Mouse (Mus musculus) limb, embryonic 15.5 days (tissue): ENCODE results near the gene Tmpo. TPM values are rescaled to one million over a fixed set of nuclear protein-coding genes. Genes with fewer than 3 reads are reported as not detected.

Experiments
- ATAC-seq: fragments of 200-750 bp; cut with Nextera tagmentation; 2 replicates; pipeline ENCODE4 v1.8.0; 2017; ENCODE audit warnings: low read depth, moderate TSS enrichment; ENCODE audit not compliant: insufficient number of reproducible peaks, low FRiP score, low TSS enrichment
- H3K27ac ChIP-seq: fragments of 300-500 bp; sonication (generic); 2 replicates; pipeline ENCODE4 v1.5.1; 2015; ENCODE audit warnings: moderate library complexity, mild to moderate bottlenecking, inconsistent platforms
- H3K27me3 ChIP-seq: fragments of 300-500 bp; sonication (generic); 2 replicates; pipeline ENCODE4 v1.6.1; 2015; ENCODE audit warnings: inconsistent platforms
- H3K36me3 ChIP-seq: fragments of 300-500 bp; sonication (generic); 2 replicates; pipeline ENCODE4 v1.6.1; 2015; ENCODE audit warnings: inconsistent platforms
- H3K4me1 ChIP-seq: fragments of 300-500 bp; sonication (generic); 2 replicates; pipeline ENCODE4 v1.6.1; 2015; ENCODE audit warnings: inconsistent platforms
- H3K4me2 ChIP-seq: fragments of 300-500 bp; sonication (generic); 2 replicates; pipeline ENCODE4 v1.6.1; 2015; ENCODE audit warnings: mild to moderate bottlenecking, inconsistent platforms
- H3K4me3 ChIP-seq: fragments of 300-500 bp; sonication (generic); 2 replicates; pipeline ENCODE4 v1.5.1; 2015; ENCODE audit warnings: mild to moderate bottlenecking, inconsistent platforms
- H3K9ac ChIP-seq: fragments of 300-500 bp; sonication (generic); 2 replicates; pipeline ENCODE4 v1.6.1; 2015; ENCODE audit warnings: inconsistent platforms
- H3K9me3 ChIP-seq: fragments of 300-500 bp; sonication (generic); 2 replicates; pipeline ENCODE4 v1.6.1; 2016; ENCODE audit warnings: inconsistent platforms
- WGBS: fragments of 180-500 bp; shearing (Covaris S2); methylation state at CpG from one replicate; pipeline ENCODE4 v1.1.7; 2015; 5-methylcytosine and 5-hydroxymethylcytosine counted together
- polyA plus RNA-seq: library from polyadenylated mRNA; unstranded; fragments of >200 nt; fragmentation: Nextera tagmentation; extraction: Ambion mirVana; gene quantifications from 2 replicates; pipeline ENCODE4 v1.2.1, GENCODE M21; 2015

Tmpo gene
- polyA plus RNA-seq, 1 experiment from 2014 or later: 201 TPM

GRCm38 (mm10) chr10:91182291-91182990 is 1.3 kb upstream of the Tmpo start:
- H3K9me3 ChIP-seq: no peaks in the 10 kb centered on the region
- peak overlapping the region; percentile 40 for H3K4me2 ChIP-seq
- no peak for ATAC-seq
- peaks cover 28% of the 10 kb centered on the region for H3K4me1 ChIP-seq
- H3K27me3 ChIP-seq: no peaks in the 10 kb centered on the region
- 1% methylated on average over 16 of the region's 16 CpGs for WGBS
- peak overlapping the region; percentile 58 for H3K4me3 ChIP-seq
- H3K9ac ChIP-seq: peak overlapping the region; percentile 63
- peak overlapping the region; percentile 100 for H3K27ac ChIP-seq
- H3K36me3 ChIP-seq: no peaks in the 10 kb centered on the region

GRCm38 (mm10) chr10:91181461-91182288 is 560 bp upstream of the Tmpo start:
- under 1% methylated on average over 67 of the region's 69 CpGs for WGBS

DNA sequence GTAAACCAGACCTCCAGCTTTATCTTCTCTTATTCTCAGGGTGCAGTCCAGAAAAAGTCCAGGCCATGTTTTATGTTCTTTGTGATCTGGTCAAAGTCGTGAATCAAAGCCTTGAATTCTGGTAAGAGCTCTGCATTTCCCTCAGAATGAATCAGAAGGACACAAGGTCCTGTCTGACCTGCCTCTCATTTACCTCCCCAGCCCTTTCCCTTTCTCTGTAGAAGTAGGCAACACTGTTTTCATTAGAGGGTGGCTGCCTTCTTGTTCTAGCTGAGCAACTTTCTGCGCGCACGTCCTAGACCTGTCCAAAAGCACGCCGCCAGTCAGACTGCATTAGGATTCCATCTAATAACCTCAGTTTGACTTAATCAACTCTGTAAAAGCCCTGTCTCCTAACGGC is 814 bp downstream of the Tmpo start:
- 17% methylated on average over 7 of the region's 7 CpGs for WGBS
- no peak for ATAC-seq
- no peaks in the 10 kb centered on the region for H3K9me3 ChIP-seq
- no peaks in the 10 kb centered on the region for H3K27me3 ChIP-seq
- H3K27ac ChIP-seq: peak overlapping the region; percentile 100
- peaks cover 21% of the 10 kb centered on the region for H3K4me1 ChIP-seq
- no peaks in the 10 kb centered on the region for H3K36me3 ChIP-seq
- H3K9ac ChIP-seq: no peak overlapping the region
- peak overlapping the region; percentile 58 for H3K4me3 ChIP-seq
- H3K4me2 ChIP-seq: peak overlapping the region; percentile 37

More at GRCm38 (mm10) chr10:91181461-91182288, 560 bp upstream of the Tmpo start:
- peak; percentile 93 for ATAC-seq
- Histone ChIP-seq H3K9me3 (no peaks in the 10 kb centered on the region), H3K9ac (peak overlapping the region; percentile 63), H3K36me3 (no peaks in the 10 kb centered on the region), H3K27me3 (no peaks in the 10 kb centered on the region), H3K4me3 (peak overlapping the region; percentile 58), H3K27ac (peak overlapping the region; percentile 100), H3K4me1 (peaks cover 21% of the 10 kb centered on the region), H3K4me2 (peak overlapping the region; percentile 40)

GRCm38 (mm10) chr10:91179834-91180233 is 1.3 kb downstream of the Tmpo start:
- Histone ChIP-seq H3K27ac (peak overlapping the region; percentile 100), H3K4me1 (peaks cover 21% of the 10 kb centered on the region), H3K9ac (no peak overlapping the region), H3K9me3 (no peaks in the 10 kb centered on the region), H3K36me3 (no peaks in the 10 kb centered on the region), H3K27me3 (no peaks in the 10 kb centered on the region), H3K4me2 (peak overlapping the region; percentile 37; the same call in 1 of the 2 replicates), H3K4me3 (peak overlapping the region; percentile 58; the same call in 1 of the 2 replicates)
- no peak for ATAC-seq
- 44% methylated on average over 2 of the region's 2 CpGs for WGBS

DNA sequence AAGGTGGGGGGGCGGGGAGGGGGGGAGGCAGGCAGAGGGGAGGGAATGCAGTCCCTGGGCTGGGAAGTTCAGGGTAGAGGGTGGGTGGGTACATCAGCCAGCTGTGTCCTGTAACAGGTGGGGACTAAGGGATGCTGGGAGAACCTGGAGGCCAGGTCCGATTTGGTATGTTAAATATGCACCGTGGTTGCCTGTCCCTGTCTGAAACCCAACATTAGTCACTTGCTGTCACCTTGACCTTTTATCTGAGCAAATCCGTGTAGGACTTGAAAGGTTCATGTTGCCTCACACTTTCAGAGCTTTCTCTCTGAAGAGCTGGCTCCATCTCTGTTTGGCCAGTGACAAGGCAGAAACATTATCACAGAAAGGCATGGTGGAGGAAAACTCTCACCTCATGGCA is 3.9 kb downstream of the Tmpo start:
- Histone ChIP-seq H3K27ac (no peak overlapping the region), H3K4me2 (no peak overlapping the region), H3K27me3 (no peaks in the 10 kb centered on the region), H3K4me1 (peaks cover 11% of the 10 kb centered on the region), H3K4me3 (no peak overlapping the region), H3K9ac (no peak overlapping the region), H3K9me3 (no peaks in the 10 kb centered on the region), H3K36me3 (no peaks in the 10 kb centered on the region)
- no peak for ATAC-seq
- whole genome bisulfite sequencing: 56% methylated on average over 3 of the region's 4 CpGs

GRCm38 (mm10) chr10:91172329-91173100 is 8.6 kb downstream of the Tmpo start:
- Histone ChIP-seq H3K4me3 (peak overlapping the region; percentile 92), H3K27me3 (no peaks in the 10 kb centered on the region), H3K9me3 (no peaks in the 10 kb centered on the region), H3K9ac (0 out of 2 replicates have a peak overlapping the region, but pooled peaks have one; percentile 95), H3K4me2 (peak overlapping the region; percentile 56), H3K36me3 (no peaks in the 10 kb centered on the region), H3K27ac (peak overlapping the region; percentile 99), H3K4me1 (peaks cover 18% of the 10 kb centered on the region)
- 72% methylated on average over 14 of the region's 14 CpGs for WGBS
- ATAC-seq: no peak

DNA sequence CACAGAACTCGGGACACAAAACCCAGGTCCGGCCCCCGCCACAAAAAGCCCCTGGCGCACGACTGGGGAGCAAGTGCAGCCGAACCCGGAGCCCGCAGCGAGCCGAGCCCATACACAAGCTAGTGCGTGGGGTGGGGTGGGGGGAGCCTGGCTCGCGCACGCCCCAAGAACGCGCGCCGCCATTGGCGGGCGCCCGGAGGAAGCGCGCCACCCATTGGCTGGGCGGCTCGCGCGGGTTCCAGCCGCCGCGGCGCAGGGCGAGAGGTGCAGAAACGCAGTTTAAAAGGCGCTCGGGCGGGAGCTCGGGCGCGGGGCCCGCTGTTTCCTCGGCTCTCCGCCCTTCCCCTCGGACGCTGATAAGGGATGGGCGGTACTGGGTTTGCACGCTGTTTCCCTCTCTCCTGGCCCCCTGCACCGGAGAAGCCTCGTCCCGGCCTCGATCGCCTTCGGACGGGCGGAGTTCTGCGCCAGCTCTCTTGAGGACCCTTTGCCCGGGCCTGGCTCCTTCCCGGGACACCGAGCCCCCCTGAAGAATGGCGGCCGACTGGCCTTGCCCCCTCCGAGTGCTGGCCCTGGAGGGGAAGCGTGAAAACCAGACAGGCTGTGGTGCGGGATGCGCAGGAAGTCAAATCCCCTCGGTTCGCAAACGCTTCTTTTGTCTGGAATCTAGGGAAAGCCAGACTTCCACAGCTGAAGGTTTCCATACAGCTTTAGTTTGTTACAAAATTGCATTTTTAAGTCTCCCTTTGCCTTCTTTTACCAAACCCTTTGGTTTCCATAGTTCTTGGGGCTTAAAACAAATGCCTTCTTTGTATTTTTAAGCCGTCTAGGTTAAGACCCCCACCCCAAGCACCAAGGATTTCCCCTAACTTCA is 9.4 kb downstream of the Tmpo start:
- H3K9ac ChIP-seq: peak overlapping the region; percentile 100
- peak; percentile 95 for ATAC-seq
- H3K4me2 ChIP-seq: peak overlapping the region; percentile 56
- under 1% methylated on average over 51 of the region's 68 CpGs for WGBS
- H3K4me3 ChIP-seq: peak overlapping the region; percentile 92
- H3K27me3 ChIP-seq: no peaks in the 10 kb centered on the region
- H3K9me3 ChIP-seq: no peaks in the 10 kb centered on the region
- peak overlapping the region; percentile 99 for H3K27ac ChIP-seq
- no peaks in the 10 kb centered on the region for H3K36me3 ChIP-seq
- H3K4me1 ChIP-seq: peaks cover 25% of the 10 kb centered on the region

- Histone ChIP-seq H3K36me3 (no peaks in the 10 kb centered on the region), H3K27ac (peak overlapping the region; percentile 99), H3K4me2 (peak overlapping the region; percentile 49), H3K4me3 (peak overlapping the region; percentile 92), H3K4me1 (peaks cover 25% of the 10 kb centered on the region), H3K9ac (peak overlapping the region; percentile 100), H3K27me3 (no peaks in the 10 kb centered on the region), H3K9me3 (no peaks in the 10 kb centered on the region)
- peak; percentile 32; the same call in 1 of the 2 replicates for ATAC-seq
- under 1% methylated on average over 58 of the region's 59 CpGs for WGBS
Observed at GRCm38 (mm10) chr10:91171041-91171440, 10.1 kb downstream of the Tmpo start.

DNA sequence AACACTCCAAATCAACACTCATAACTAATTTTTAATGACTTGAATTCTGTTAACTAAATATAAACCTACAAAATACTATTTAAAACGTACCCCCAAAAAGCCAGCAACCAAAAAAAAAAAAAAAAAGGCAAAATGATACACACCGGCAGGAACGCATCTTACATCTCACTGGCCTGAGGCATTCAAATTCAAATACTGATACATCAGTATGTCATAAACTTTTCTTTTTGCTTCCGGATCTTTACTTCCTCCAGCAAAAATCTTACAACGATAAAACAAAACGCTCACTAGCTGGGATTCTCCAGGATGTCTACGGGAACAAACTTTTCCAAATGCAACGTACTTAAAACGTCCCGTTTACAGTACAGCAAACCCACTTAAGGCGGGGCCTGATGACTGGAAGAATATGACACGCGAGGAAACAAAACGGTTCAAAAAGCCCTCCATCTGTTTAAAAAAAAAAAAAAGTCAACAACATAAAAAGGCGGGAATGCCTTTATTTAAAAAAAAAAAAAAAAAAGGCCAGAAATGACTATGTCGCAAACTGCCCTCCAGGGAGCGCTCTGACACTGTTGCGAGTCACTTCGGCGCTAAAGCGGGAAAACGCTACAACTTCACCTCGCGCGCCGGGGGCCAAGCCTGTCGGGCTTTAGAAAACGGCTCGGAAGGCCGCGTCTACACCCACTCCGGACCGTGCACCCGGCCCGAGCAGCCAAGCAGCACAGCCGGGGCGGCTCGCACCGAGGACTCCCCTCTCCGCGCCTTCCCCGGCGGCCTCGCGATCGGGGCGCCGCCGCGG is 10.8 kb downstream of the Tmpo start:
- H3K9me3 ChIP-seq: no peaks in the 10 kb centered on the region
- under 1% methylated on average over 49 of the region's 50 CpGs for WGBS
- peaks cover under 1% of the 10 kb centered on the region; the same call in 1 of the 2 replicates for H3K36me3 ChIP-seq
- no peak for ATAC-seq
- H3K4me3 ChIP-seq: peak overlapping the region; percentile 92
- no peaks in the 10 kb centered on the region for H3K27me3 ChIP-seq
- peaks cover 25% of the 10 kb centered on the region for H3K4me1 ChIP-seq
- peak overlapping the region; percentile 100 for H3K9ac ChIP-seq
- peak overlapping the region; percentile 49 for H3K4me2 ChIP-seq
- peak overlapping the region; percentile 99 for H3K27ac ChIP-seq

GRCm38 (mm10) chr10:91169414-91170065 is 11.6 kb downstream of the Tmpo start:
- WGBS: 32% methylated on average over 17 of the region's 17 CpGs
- Histone ChIP-seq H3K27ac (peak overlapping the region; percentile 99; the same call in 1 of the 2 replicates), H3K4me2 (peak overlapping the region; percentile 49), H3K27me3 (no peaks in the 10 kb centered on the region), H3K36me3 (peaks cover 6% of the 10 kb centered on the region; the same call in 1 of the 2 replicates), H3K9ac (0 out of 2 replicates have a peak overlapping the region, but pooled peaks have one; percentile 23), H3K9me3 (no peaks in the 10 kb centered on the region), H3K4me3 (peak overlapping the region; percentile 92), H3K4me1 (peaks cover 25% of the 10 kb centered on the region)
- no peak for ATAC-seq
